Mouse (Mus musculus): ENCODE measurements around the gene Rbfox3. TPM values are rescaled to one million over a fixed set of nuclear protein-coding genes. Genes with fewer than 3 reads are reported as not detected.

Rbfox3 gene
- polyA plus RNA-seq, 1 experiment: 163 TPM

DNA sequence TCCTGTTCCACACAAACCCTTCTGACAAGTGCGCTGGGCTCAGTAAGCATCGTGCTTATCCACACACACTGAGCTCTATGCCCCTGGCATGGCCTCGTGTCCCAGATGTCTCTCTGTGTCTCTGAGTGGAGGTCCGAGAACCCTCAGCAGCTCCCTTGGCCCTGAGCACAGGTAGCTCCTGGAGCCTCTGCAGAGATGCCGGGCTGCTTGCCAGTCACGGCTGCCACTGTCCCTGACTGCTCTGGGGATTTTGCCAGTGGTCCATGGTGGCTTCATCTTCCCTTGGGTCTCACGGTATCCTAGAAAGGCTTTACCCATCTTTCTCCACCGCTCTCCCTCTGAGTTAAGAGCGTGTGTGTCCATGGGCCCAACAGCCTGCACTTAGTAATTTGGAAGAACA is 199.3 kb downstream of the Rbfox3 start:
- H3K4me1 ChIP-seq (ENCODE audit: control insufficient read depth, insufficient read depth, low read length): peaks cover 71% of the 10 kb centered on the region
- H3K4me3 ChIP-seq (replicated peaks; ENCODE audit: insufficient read depth, low read depth, low read length): no peak overlapping the region
- DNase-seq: peak; percentile 57 to 64
- WGBS: 9% methylated on average over 9 of the region's 9 CpGs
- TF ChIP-seq POLR2A (IDR thresholded peaks at IDR 0.05; ENCODE audit: borderline replicate concordance, insufficient read depth, low read length): no peak
- TF ChIP-seq CTCF (IDR thresholded peaks at IDR 0.05; ENCODE audit: borderline replicate concordance, insufficient read depth, low read depth, low read length): no peak
- H3K27ac ChIP-seq (ENCODE audit: insufficient read depth, low read length): no peak overlapping the region
- H3K27me3 ChIP-seq (ENCODE audit: control insufficient read depth, insufficient read depth, low read length): no peaks in the 10 kb centered on the region

- 19% methylated on average over 5 of the region's 5 CpGs for WGBS
- DNase-seq: no peak
- Histone ChIP-seq H3K27me3 (ENCODE audit: control insufficient read depth, insufficient read depth, low read length) (no peaks in the 10 kb centered on the region), H3K27ac (ENCODE audit: insufficient read depth, low read length) (no peak overlapping the region), H3K4me3 (replicated peaks; ENCODE audit: insufficient read depth, low read depth, low read length) (no peak overlapping the region), H3K4me1 (ENCODE audit: control insufficient read depth, insufficient read depth, low read length) (peaks cover 60% of the 10 kb centered on the region)
- TF ChIP-seq CTCF (IDR thresholded peaks at IDR 0.05; ENCODE audit: borderline replicate concordance, insufficient read depth, low read depth, low read length) (no peak), POLR2A (IDR thresholded peaks at IDR 0.05; ENCODE audit: borderline replicate concordance, insufficient read depth, low read length) (no peak)
Observed at GRCm38 (mm10) chr11:118710035-118710434, 201.4 kb downstream of the Rbfox3 start.

GRCm38 (mm10) chr11:118696226-118696930 is 215.0 kb downstream of the Rbfox3 start:
- Histone ChIP-seq H3K27ac (ENCODE audit: insufficient read depth, low read length) (no peak overlapping the region), H3K4me3 (replicated peaks; ENCODE audit: insufficient read depth, low read depth, low read length) (no peak overlapping the region), H3K27me3 (ENCODE audit: control insufficient read depth, insufficient read depth, low read length) (no peaks in the 10 kb centered on the region), H3K4me1 (ENCODE audit: control insufficient read depth, insufficient read depth, low read length) (peaks cover 66% of the 10 kb centered on the region)
- peak in 1 of 2 experiments; percentile 55 for DNase-seq
- WGBS: 22% methylated on average over 16 of the region's 16 CpGs
- no peak for TF ChIP-seq POLR2A (IDR thresholded peaks at IDR 0.05; ENCODE audit: borderline replicate concordance, insufficient read depth, low read length)
- no peak for TF ChIP-seq CTCF (IDR thresholded peaks at IDR 0.05; ENCODE audit: borderline replicate concordance, insufficient read depth, low read depth, low read length)

GRCm38 (mm10) chr11:118693276-118693675 is 218.1 kb downstream of the Rbfox3 start:
- peaks cover 82% of the 10 kb centered on the region for H3K4me1 ChIP-seq (ENCODE audit: control insufficient read depth, insufficient read depth, low read length)

GRCm38 (mm10) chr11:118690262-118690661 is 221.1 kb downstream of the Rbfox3 start:
- Histone ChIP-seq H3K4me1 (ENCODE audit: control insufficient read depth, insufficient read depth, low read length) (peaks cover 70% of the 10 kb centered on the region), H3K27ac (ENCODE audit: insufficient read depth, low read length) (no peak overlapping the region), H3K27me3 (ENCODE audit: control insufficient read depth, insufficient read depth, low read length) (no peaks in the 10 kb centered on the region), H3K4me3 (replicated peaks; ENCODE audit: insufficient read depth, low read depth, low read length) (no peak overlapping the region)
- no peak for TF ChIP-seq CTCF (IDR thresholded peaks at IDR 0.05; ENCODE audit: borderline replicate concordance, insufficient read depth, low read depth, low read length)
- TF ChIP-seq POLR2A (IDR thresholded peaks at IDR 0.05; ENCODE audit: borderline replicate concordance, insufficient read depth, low read length): no peak
- DNase-seq: peak in 1 of 2 experiments; percentile 65
- 13% methylated on average over 8 of the region's 8 CpGs for WGBS

More at GRCm38 (mm10) chr11:118693276-118693675, 218.1 kb downstream of the Rbfox3 start:
- 24% methylated on average over 7 of the region's 7 CpGs for whole genome bisulfite sequencing
- no peak for DNase-seq
- no peak overlapping the region for H3K27ac ChIP-seq (ENCODE audit: insufficient read depth, low read length)
- no peaks in the 10 kb centered on the region for H3K27me3 ChIP-seq (ENCODE audit: control insufficient read depth, insufficient read depth, low read length)
- no peak overlapping the region for H3K4me3 ChIP-seq (replicated peaks; ENCODE audit: insufficient read depth, low read depth, low read length)
- TF ChIP-seq CTCF (IDR thresholded peaks at IDR 0.05; ENCODE audit: borderline replicate concordance, insufficient read depth, low read depth, low read length): no peak
- no peak for TF ChIP-seq POLR2A (IDR thresholded peaks at IDR 0.05; ENCODE audit: borderline replicate concordance, insufficient read depth, low read length)

- Histone ChIP-seq H3K4me1 (ENCODE audit: control insufficient read depth, insufficient read depth, low read length) (peaks cover 78% of the 10 kb centered on the region), H3K27ac (ENCODE audit: insufficient read depth, low read length) (no peak overlapping the region), H3K27me3 (ENCODE audit: control insufficient read depth, insufficient read depth, low read length) (no peaks in the 10 kb centered on the region), H3K4me3 (replicated peaks; ENCODE audit: insufficient read depth, low read depth, low read length) (no peak overlapping the region)
- WGBS: 18% methylated on average over 16 of the region's 16 CpGs
- TF ChIP-seq POLR2A (IDR thresholded peaks at IDR 0.05; ENCODE audit: borderline replicate concordance, insufficient read depth, low read length) (no peak), CTCF (IDR thresholded peaks at IDR 0.05; ENCODE audit: borderline replicate concordance, insufficient read depth, low read depth, low read length) (no peak)
- no peak for DNase-seq
Observed at GRCm38 (mm10) chr11:118685397-118685796, 226.0 kb downstream of the Rbfox3 start.

GRCm38 (mm10) chr11:118684665-118685064 is 226.7 kb downstream of the Rbfox3 start:
- no peaks in the 10 kb centered on the region for H3K27me3 ChIP-seq (ENCODE audit: control insufficient read depth, insufficient read depth, low read length)
- no peak overlapping the region for H3K4me3 ChIP-seq (replicated peaks; ENCODE audit: insufficient read depth, low read depth, low read length)
- H3K27ac ChIP-seq (ENCODE audit: insufficient read depth, low read length): no peak overlapping the region
- TF ChIP-seq CTCF (IDR thresholded peaks at IDR 0.05; ENCODE audit: borderline replicate concordance, insufficient read depth, low read depth, low read length) (no peak), POLR2A (IDR thresholded peaks at IDR 0.05; ENCODE audit: borderline replicate concordance, insufficient read depth, low read length) (no peak)
- H3K4me1 ChIP-seq (ENCODE audit: control insufficient read depth, insufficient read depth, low read length): peaks cover 80% of the 10 kb centered on the region
- DNase-seq: peak in 1 of 2 experiments; percentile 43
- 18% methylated on average over 4 of the region's 4 CpGs for WGBS

DNA sequence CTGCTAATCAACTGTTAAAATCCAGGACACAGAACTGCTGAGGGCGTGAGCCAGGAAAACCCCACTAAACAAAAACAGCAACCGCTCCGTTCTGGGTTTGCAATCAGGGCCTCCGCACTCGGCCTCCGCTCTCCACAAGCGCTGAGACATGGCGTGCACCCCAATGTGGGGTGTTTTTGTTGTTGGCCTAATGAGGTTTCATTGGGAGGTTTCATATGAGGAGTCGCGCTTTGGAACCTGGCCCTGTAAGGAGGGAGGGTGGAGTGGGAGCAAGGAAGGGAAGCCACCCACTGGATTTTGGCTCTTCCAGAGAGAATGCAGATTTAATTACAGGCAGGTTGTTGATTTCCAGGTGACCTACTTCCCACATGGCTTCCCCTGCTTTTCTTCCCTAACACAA is 230.7 kb downstream of the Rbfox3 start:
- H3K4me3 ChIP-seq (replicated peaks; ENCODE audit: insufficient read depth, low read depth, low read length): no peak overlapping the region
- no peak overlapping the region for H3K27ac ChIP-seq (ENCODE audit: insufficient read depth, low read length)
- WGBS: 15% methylated on average over 10 of the region's 10 CpGs
- H3K27me3 ChIP-seq (ENCODE audit: control insufficient read depth, insufficient read depth, low read length): no peaks in the 10 kb centered on the region
- DNase-seq: peak; percentile 63 to 69
- peaks cover 85% of the 10 kb centered on the region for H3K4me1 ChIP-seq (ENCODE audit: control insufficient read depth, insufficient read depth, low read length)
- TF ChIP-seq POLR2A (IDR thresholded peaks at IDR 0.05; ENCODE audit: borderline replicate concordance, insufficient read depth, low read length): no peak
- TF ChIP-seq CTCF (IDR thresholded peaks at IDR 0.05; ENCODE audit: borderline replicate concordance, insufficient read depth, low read depth, low read length): no peak
